Mouse (Mus musculus) heart, adult 2 months (tissue): Measurements from ENCODE around the gene Foxn1. TPM values are rescaled to one million over a fixed set of nuclear protein-coding genes. Genes with fewer than 3 reads are reported as not detected.
A peak's percentile ranks its signal among the peaks of the same experiment; 100 is the strongest.

Experiments
- DNase-seq, 2 experiments: peaks; one replicate each; pipeline ENCODE4 v3.0.0; 2021
- H3K27ac ChIP-seq: fragments of 200-600 bp; 2 replicates; pipeline ENCODE4 v1.8.1; 2022
- H3K27me3 ChIP-seq: fragments of 200-500 bp; 2 replicates; pipeline ENCODE4 v1.6.1; 2012; ENCODE audit warnings: mild to moderate bottlenecking, low read length, inconsistent platforms, mixed read lengths; ENCODE audit not compliant: control insufficient read depth, insufficient read depth
- H3K36me3 ChIP-seq: fragments of 200-500 bp; 2 replicates; pipeline ENCODE4 v1.6.1; 2012; ENCODE audit warnings: low read length, inconsistent platforms; ENCODE audit not compliant: control insufficient read depth, insufficient read depth
- H3K4me1 ChIP-seq: fragments of 200-500 bp; 2 replicates; pipeline ENCODE4 v1.6.1; 2011; ENCODE audit warnings: low read length; ENCODE audit not compliant: control insufficient read depth, insufficient read depth
- H3K4me3 ChIP-seq: fragments of 200-600 bp; 2 replicates; pipeline ENCODE4 v1.8.1; 2022
- H3K79me2 ChIP-seq: fragments of 200-500 bp; replicated peaks from 2 replicates; pipeline ENCODE4 v1.6.1; 2012; ENCODE audit warnings: mild to moderate bottlenecking, inconsistent platforms, low read length, moderate library complexity, mixed read lengths; ENCODE audit not compliant: control insufficient read depth, insufficient read depth
- H3K9ac ChIP-seq: fragments of 200-500 bp; 2 replicates; pipeline ENCODE4 v1.6.1; 2012; ENCODE audit warnings: low read depth, mild to moderate bottlenecking, control low read depth, inconsistent platforms, low read length, mixed read lengths
- CTCF ChIP-seq: fragments of 200-600 bp; IDR thresholded peaks from 2 replicates; pipeline ENCODE4 v1.8.1; 2022; ENCODE audit warnings: antibody characterized with exemption, mild to moderate bottlenecking, moderate library complexity
- EP300 ChIP-seq: fragments of 200-500 bp; IDR thresholded peaks from 2 replicates; pipeline ENCODE4 v1.6.1; 2011; ENCODE audit warnings: low read depth, low read length, control low read depth; ENCODE audit not compliant: insufficient read depth
- POLR2A ChIP-seq: fragments of 200-500 bp; IDR thresholded peaks from 2 replicates; pipeline ENCODE4 v1.6.1; 2011; ENCODE audit warnings: mild to moderate bottlenecking, low read depth, low read length, control low read depth; ENCODE audit not compliant: insufficient read depth
- WGBS: fragments of 180-500 bp; shearing (Covaris S2); methylation state at CpG from one replicate; pipeline ENCODE4 v1.1.7; 2018; 5-methylcytosine and 5-hydroxymethylcytosine counted together
- intact Hi-C: fragments of 180-260 bp; cut with DNase I; formaldehyde crosslinking; loops from one replicate; pipeline ENCODE4 v1.15.1; 2025
- polyA plus RNA-seq: library from polyadenylated mRNA; depleted of rRNA; stranded (reverse); fragments of >200 nt; gene quantifications from 2 replicates; pipeline ENCODE4 v1.2.3, GENCODE M21; 2012
- total RNA-seq, 2 experiments: library from RNA; stranded (reverse); gene quantifications; 2 replicates each; pipeline ENCODE4 v1.2.3; 2021

The Foxn1 gene
- total and polyA plus RNA-seq, 3 experiments: not detected

- H3K27ac ChIP-seq: peak overlapping the region; percentile 28
- no peaks in the 10 kb centered on the region for H3K27me3 ChIP-seq
- TF ChIP-seq POLR2A: no peak
- no peak for TF ChIP-seq EP300
- TF ChIP-seq CTCF: no peak
- H3K79me2 ChIP-seq: no peaks in the 10 kb centered on the region
- 58% methylated on average over 7 of the region's 7 CpGs for WGBS
- DNase-seq: peak in 1 of 2 experiments; percentile 50
- peaks cover 10% of the 10 kb centered on the region for H3K4me1 ChIP-seq
- no peak overlapping the region for H3K4me3 ChIP-seq
- H3K9ac ChIP-seq: no peak overlapping the region
- intact Hi-C loops: loop anchor here (5.0 kb wide), 2 partner anchors 44 to 84 kb away; partner anchors contain the start of genes 2610507B11Rik and Spag5
- H3K36me3 ChIP-seq: no peaks in the 10 kb centered on the region
Measured at GRCm38 (mm10) chr11:78345801-78346200, 40.6 kb downstream of the Foxn1 start.

- H3K27ac ChIP-seq: peak overlapping the region; percentile 28
- intact Hi-C loops: loop anchor here (5.0 kb wide), 2 partner anchors 43 to 83 kb away; partner anchors contain the start of genes 2610507B11Rik and Spag5
- H3K27me3 ChIP-seq: no peaks in the 10 kb centered on the region
- whole genome bisulfite sequencing: 26% methylated on average over 8 of the region's 8 CpGs
- TF ChIP-seq CTCF (no peak), EP300 (no peak), POLR2A (no peak)
- no peak overlapping the region; the same call in 1 of the 2 replicates for H3K9ac ChIP-seq
- no peak overlapping the region for H3K4me3 ChIP-seq
- peak; percentile 74 to 82 for DNase-seq
- no peaks in the 10 kb centered on the region for H3K36me3 ChIP-seq
- H3K4me1 ChIP-seq: peaks cover 10% of the 10 kb centered on the region
- H3K79me2 ChIP-seq: no peaks in the 10 kb centered on the region
Measured at GRCm38 (mm10) chr11:78344890-78345715, 41.3 kb downstream of the Foxn1 start.

DNA sequence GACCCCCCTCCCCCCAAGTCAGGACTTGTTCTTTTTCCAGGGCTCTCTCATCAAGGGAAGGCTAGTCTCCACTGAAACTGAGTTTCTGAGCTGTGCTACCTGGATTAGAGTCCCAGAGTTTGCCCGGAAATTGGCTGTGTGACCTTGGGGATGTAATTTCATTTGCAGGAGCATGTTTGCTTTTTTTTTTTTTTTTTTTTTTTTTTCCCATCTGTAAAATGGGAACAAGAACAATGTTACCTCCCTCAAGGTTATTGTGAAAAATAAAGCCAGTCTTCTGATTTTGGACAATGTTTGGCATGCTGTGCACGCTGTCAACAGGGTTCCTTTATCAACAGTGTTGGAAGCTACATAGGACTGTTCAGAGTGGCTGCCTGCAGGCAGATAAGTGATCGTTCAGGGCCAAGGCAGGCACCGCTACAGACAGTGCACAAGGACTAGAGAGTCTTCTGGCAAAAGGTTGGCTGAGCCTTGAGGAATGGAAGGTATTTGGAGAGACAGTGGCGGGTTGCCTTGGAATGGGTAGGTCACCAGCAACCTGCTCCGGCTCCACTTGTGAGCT, 41.9 kb downstream of the Foxn1 start:
- no peak overlapping the region for H3K27ac ChIP-seq
- H3K27me3 ChIP-seq: no peaks in the 10 kb centered on the region
- no peaks in the 10 kb centered on the region for H3K36me3 ChIP-seq
- peaks cover 10% of the 10 kb centered on the region for H3K4me1 ChIP-seq
- DNase-seq: no peak
- H3K4me3 ChIP-seq: no peak overlapping the region
- no peak overlapping the region; the same call in 1 of the 2 replicates for H3K9ac ChIP-seq
- TF ChIP-seq EP300 (no peak), CTCF (no peak), POLR2A (no peak)
- 30% methylated on average over 6 of the region's 6 CpGs for WGBS
- intact Hi-C loops: no loop called here
- H3K79me2 ChIP-seq: no peaks in the 10 kb centered on the region

DNA sequence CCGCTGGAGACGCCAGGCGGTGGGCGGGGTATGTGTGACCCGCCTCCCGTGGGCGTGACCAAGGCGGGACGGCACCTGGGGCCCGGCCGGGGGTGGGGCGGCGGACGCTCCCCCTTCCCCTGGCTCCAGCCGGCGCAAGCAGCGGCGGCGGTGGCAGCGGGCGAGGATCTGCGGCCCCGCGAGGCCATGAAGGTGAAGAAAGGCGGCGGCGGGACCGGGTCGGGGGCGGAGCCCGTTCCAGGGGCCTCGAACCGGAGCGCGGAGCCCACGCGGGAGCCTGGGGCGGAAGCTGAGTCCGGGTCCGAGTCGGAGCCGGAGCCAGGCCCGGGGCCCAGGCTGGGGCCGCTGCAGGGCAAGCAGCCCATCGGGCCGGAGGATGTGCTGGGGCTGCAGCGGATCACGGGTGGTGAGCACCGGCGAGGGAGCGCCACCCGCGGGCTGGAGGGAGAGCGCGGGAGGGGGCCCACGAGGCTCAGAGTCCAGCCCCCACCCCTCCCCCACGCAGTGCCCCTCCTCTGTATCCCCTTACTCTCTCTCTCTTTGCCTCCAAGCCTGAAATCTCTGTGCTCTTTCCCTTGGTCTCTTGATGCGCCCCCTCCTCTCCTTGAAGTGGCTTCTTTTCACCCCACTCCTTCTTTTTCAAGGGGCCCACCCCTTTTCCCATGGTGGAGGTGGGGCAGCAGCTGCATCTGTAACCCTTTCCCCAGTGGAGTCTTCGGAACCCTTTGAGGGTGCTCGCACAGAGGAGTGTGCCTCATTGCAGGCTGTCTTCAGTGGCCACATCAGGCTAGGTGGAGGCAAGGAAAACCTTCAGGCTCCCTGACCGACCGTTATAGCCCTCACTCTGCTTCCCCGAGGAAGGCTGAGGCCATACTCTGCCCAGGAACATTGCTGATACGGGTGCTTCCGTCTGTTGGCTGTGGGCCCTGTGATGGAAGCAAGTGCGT, 42.7 kb downstream of the Foxn1 start, which contains the start of gene Unc119:
Unc119 (plus strand) TSS at position 102 of the 947 bp plus-strand sequence.
- peak within 1 kb of the TSS; percentile 87 for H3K4me3 ChIP-seq
- H3K27ac ChIP-seq: peak within 1 kb of the TSS; percentile 56
- no peaks in the 10 kb centered on the region for H3K27me3 ChIP-seq
- peaks cover 10% of the 10 kb centered on the region for H3K4me1 ChIP-seq
- DNase-seq: peak; percentile 85 to 88
- TF ChIP-seq EP300 (0 out of 2 replicates have a peak, but pooled peaks have one; percentile 6), POLR2A (no peak), CTCF (0 out of 2 replicates have a peak, but pooled peaks have one; percentile 8)
- 2% methylated on average over 65 of the region's 66 CpGs for WGBS
- no peaks in the 10 kb centered on the region for H3K36me3 ChIP-seq
- H3K9ac ChIP-seq: peak within 1 kb of the TSS; percentile 77
- intact Hi-C loops: no loop called here
- no peaks in the 10 kb centered on the region for H3K79me2 ChIP-seq

- H3K27ac ChIP-seq: no peak overlapping the region
- intact Hi-C loops: no loop called here
- H3K4me1 ChIP-seq: peaks cover 10% of the 10 kb centered on the region
- no peaks in the 10 kb centered on the region for H3K27me3 ChIP-seq
- no peaks in the 10 kb centered on the region for H3K36me3 ChIP-seq
- no peak for DNase-seq
- TF ChIP-seq POLR2A (no peak), CTCF (no peak), EP300 (no peak)
- no peak overlapping the region for H3K4me3 ChIP-seq
- 64% methylated on average over 12 of the region's 12 CpGs for WGBS
- no peak overlapping the region for H3K9ac ChIP-seq
- no peaks in the 10 kb centered on the region for H3K79me2 ChIP-seq
Measured at GRCm38 (mm10) chr11:78341702-78342101, 44.7 kb downstream of the Foxn1 start.
